Mouse (Mus musculus) layer of hippocampus, postnatal 25 days (tissue): ENCODE measurements at regions not wholly inside any gene's neighbourhood (a gene's known extent, or its start where the extent isn't known, plus 50 kb on each side); places are given as distances from the start of the nearest gene placed in this dataset.

Experiments
- DNase-seq, 2 experiments: peaks; one replicate each; pipeline ENCODE4 v3.0.0; 2022; ENCODE audit warnings: mixed read lengths in 2 of 2, low spot score in 1 of 2; ENCODE audit errors: extremely low spot score in 1 of 2

DNA sequence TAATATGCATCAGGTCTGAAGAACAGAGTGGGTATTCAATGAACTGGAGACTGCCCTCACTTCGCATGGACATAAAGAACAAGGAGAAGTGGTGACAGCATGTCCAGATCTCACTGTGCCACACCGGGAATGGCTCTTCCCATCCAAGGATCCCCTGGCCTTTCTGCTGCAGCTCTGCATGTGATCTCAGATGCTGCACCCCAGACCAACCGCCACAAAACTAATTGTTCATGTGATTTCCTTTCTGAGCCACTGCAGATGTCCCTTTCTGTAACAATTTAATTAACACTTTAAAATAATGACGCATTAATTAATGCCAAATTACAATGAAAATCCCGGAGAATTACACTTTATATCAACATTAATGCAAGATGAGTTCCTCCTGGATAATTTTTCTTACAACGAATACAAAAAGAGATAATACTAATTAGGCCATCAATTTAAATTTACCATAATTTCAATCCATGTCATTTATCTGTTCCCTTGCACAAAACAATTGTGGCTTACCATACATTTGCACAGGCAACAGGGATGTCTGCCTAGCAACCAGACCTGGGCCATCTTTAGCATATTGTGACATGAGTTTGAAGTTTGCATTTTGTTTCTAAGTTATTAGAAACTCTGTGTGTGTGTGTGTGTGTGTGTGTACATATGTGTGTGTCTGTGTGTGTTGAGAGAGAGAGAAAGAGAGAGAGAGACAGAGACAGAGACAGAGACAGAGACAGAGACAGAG is 630.9 kb upstream of the Pkn2 start:
- no peak for DNase-seq

DNA sequence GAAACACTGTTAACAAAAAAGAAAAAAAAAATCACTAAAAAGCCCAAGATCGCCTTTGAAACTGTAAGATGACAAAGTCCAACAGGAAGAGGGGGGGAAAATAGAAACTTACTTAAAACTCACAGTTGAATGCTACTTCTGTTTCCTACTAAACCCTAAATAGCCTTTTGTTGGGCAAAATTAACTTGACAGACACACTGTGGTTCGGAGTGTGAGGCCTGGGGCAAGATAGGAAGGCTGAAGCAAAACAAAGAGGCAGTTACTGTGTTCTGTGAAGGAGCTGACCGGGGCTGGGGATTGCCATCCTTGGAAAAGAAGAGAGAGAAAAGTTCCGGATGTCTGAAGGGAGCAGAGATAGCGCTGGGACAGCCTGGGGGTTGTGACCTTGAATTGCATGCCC is 627.7 kb upstream of the Pkn2 start:
- no peak for DNase-seq

DNA sequence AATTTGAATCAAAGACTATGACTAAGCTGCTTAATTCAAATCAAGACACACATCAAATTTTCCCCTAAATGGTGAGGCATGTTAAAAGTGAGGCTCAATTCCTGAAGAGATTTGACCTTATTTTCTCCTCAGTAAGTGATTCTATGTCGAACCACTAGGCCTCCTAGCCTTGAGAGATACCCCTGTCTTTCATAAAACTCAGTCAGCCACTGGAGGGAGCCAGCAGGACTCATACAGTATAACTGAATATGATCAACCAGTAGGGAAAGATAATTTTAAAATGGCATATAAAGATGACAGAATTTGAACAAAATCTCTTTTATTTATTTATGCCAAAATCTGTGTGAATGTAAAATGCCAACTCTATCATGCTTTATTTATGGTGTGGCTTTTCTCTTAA is 626.5 kb upstream of the Pkn2 start:
- peak in 1 of 2 experiments; percentile 63 for DNase-seq

DNA sequence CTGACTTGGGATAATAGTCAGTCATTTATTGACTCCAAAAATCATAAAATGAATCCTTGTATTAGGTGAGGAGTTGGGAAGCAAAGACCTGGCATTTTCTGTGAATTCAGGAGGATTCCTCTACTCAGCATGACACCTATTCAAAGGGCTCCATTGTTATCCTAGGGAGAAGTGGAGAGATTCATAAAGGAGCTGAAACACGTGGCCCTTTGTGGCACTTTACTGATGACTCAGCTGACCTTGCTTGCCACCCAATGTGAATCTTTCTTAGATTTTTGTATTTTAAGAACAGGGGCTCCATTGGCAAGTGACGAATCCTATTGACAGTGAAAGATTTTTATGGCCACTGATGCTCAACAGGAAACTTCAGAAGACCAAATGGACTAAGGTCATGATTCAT is 619.2 kb upstream of the Pkn2 start:
- no peak for DNase-seq

DNA sequence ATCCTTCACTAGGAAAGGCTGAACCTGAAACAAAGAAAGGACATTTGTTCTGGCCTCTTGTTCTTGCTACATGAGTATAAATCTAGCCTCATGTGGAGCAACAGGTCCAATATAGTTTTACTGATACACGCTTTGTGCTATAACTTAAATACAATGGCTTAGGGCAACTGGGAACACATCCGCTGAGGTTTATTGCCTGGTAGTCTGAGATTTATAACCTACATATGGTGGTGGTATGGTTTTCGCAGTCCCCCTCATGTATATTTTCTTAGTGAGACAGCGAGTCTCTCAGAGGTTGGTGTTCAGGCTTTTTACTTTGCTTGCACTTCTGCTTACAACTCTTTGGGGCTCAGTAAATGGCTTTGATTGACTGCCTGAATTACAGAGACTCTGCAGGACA is 613.6 kb upstream of the Pkn2 start:
- no peak for DNase-seq

DNA sequence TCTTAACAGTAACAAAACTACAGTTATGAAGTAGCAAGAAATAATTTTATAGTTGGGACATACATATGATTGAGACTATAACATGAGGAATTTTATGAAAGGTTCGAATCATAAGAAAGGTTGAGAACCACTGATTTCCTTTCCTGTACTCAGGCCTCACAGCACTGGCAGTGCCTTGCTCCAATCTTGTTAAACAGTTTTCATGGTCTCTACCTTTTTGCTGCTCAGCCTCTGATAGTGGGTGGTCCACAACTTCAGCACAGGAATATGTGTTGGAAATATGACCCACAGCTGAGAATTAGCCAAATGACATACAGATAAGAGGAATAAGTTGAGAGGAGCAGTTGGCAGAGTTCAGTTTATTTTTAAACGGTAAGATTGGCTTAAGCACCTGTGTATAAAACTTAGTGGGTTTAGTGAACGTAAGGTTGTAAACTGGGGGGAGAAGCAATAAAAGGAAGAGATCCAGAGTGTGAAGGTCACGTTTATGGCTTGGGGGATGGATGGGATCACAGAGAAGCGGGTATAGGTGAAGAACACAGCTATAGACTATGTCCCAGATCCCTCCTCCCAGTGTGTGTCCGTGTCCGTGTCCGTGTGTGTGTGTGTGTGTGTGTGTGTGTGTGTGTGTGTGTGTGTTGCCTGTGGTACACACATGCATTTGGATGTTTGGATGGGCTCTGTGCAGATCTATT is 596.3 kb upstream of the Pkn2 start:
- DNase-seq, result no peak

DNA sequence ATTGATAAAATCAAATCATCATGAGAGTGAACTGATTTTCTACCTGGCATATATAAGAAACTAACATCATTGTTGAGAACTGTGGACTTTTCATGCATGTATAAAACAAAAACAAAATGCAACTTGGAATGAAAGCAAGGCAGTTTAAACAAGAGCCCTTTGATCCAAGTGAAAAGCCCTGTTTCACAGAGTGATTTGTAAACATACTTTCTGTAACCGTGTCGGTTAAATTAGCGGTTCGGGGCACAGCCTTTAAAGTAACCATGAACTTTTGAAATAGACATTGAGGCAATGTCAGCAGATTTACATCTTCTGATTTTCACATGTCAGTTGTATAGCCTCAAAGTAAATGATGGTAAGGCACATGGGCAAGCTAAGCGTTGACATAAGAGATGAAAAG is 593.7 kb upstream of the Pkn2 start:
- no peak for DNase-seq

DNA sequence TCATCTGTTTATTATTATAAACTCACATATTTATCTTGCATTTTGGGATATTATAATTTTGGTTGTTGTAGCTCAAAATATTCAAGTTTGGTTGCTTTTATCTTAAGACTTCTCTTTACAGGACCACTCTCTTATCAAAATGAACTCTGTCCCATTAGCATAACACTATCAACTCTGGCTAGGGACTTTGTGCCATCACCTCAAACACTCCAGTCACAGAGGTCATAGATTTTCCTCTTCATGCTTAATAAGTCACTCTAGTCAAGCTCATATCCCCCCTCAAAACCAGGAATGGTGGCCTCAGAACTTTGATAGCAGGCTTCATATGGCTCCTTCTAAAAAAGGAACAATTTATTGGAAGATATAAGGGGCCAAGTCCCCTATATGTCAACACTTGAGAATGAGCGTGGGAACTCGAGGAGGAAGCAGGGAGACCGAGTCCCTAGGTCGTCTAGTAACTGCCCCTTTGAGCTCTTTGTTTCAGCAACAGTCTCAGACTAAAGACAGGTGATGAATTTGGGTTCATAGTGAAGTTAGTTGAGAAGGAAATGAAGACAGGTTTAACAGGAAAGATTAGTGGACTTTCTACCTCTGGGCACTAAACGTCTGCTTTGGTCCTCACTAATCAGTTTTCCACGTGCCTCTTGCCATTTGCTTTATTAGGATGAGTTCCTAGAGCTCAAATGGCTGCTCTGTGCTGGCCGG is 565.4 kb upstream of the Pkn2 start:
- DNase-seq, result no peak

DNA sequence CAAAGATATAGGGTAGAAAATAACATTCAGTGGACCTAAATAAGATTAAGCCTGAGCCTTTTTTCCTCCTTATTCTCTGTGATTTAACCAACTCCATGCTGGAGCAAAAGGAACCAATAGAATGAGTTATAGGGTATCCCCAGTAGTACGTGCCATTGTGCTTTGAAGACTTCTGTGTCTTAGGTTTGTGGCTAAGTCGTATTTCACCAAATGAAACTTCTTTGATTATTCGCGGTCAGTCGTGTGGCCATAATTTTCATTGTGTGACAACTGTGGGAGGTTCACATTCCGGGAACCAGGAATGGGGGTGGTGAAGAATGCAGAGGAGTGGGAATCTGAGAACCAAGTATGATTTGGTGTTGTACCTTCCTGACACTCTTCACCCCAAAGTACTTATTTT is 535.6 kb upstream of the Pkn2 start:
- DNase-seq, result no peak

DNA sequence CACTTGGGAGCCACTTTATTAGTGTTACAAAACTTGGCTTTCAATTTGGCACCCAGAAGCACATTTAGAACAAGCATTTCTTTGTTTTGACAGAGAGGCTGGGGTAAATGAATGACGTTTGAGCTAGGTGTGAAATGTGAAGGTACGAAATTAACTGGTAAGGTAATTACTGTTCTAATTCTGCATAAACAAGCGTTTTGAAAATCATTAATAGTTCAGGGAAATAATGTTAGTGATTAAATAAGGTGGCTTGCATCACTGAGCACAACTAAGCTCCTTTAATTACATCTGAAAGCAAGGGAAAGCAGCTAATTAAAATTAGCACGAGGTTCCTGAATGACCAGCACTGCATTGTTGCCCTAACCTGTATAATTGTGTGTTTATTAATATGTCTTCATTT is 529.9 kb upstream of the Pkn2 start:
- DNase-seq, result no peak

DNA sequence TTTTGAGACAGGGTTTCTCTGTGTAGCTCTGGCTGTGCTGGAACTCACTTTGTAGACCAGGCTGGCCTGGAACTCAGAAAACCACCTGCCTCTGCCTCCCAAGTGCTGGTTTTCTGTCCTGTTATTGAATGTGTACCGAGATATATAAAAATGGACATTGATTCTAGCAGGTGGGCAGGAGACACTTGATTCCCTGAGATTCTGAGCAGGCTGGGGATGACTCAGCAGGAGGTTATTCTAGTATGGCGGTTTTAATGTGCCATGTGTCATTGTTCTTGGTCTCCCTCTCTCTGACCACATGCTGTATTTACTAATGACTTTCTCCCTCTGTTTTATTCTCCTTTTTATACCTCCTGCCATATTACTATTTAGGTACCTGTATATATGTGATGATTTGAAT is 517.2 kb upstream of the Pkn2 start:
- no peak for DNase-seq

DNA sequence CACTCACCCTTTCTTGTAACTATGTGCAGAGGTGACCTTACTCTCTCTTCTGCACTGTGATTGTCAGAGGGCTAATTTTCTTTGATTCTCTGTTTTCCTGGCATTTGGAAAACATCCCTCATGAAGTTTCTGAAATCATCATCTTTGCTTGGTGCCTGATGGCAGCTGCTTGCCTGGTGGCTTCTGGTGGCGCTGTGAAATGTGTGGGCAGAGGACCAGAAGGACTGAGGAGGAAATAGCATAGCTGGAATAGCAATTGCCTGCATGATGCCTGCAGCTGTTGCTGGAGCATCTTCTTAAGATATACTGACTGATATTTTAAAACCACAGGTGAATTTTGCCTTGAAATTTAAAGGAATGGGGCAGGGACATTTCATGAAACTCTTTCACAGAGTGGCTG is 502.6 kb upstream of the Pkn2 start:
- DNase-seq, result no peak

DNA sequence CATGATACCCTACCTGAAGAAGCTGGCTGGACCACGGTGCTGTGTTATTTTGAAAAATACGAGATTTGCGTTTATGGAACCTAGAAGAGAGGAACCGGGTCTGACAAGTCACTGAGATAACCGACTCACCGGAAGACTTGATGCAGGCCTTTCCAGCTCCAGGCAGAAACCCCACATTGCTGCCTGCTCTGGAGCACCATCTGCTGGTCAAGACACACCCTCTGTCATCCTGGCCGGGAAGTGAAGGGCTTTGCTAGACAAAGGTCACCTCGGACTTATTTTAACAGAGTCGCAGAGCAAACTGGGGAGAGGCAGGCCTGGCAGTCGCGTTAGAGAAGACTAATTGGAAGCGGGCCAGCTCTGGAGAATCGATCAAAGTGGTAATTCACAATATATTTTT is 497.4 kb upstream of the Pkn2 start:
- peak; percentile 51 to 68 for DNase-seq

DNA sequence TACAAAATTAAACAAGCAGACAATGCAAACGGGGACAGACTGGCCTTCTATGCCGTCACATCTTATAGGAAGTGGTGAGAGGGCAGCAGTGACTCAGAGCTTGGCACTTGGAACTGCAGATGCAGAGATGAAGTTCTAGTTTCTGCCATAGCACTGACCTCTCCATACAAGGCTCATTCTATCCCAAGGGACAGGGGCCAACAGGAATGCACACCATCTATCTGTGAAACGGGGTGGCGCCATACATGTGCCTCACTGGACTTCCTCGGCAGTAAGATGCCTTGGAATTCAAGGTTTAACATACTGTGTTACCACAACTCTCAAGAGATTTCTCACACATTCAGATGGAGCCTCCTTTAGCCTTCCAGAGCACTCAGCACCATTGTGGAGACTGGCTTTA is 495.6 kb upstream of the Pkn2 start:
- DNase-seq, result no peak

DNA sequence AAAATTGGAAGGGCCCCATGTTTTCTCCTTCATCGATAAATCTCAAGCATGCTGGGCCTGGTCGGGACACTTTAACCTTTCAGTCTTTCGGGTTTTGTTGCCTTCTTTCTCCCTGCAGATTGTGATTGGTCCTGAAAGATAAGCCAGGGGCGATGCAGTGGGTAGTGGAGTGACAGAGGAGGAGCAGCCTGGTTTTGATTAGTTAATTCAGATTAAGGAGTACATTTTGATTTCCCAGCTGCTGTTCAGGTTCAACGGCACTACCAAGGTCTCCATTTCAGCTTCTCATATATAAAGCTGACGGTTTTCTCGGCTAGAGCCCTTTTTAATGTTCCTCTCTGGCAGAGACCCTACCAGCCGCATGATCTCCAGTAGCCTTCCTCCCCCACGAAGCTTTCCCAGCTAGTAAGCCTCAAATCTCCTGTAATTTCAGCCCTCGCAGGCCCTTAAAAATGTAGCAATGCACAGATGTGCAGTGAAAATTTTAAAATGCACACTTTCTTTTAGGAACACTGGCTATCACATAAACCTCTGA is 493.8 kb upstream of the Pkn2 start:
- DNase-seq, result no peak

DNA sequence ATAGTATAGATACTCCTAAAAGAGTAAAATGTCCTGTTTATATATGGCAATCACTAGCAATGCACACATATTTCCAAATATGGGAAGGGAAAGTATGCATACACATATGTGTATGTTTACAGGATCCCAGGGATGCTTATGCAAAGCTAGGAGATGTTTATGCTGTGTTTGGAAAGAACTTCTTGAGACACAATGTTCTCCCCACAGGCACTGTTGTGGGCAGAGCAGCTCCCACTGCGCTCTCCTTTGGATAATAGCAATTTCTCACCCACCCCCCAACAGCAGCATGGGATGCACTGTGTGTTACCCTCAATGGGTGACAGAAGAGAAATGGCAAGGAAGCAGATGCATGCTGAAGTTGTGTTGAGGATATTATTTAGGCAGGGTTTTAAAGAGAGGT is 491.7 kb upstream of the Pkn2 start:
- no peak for DNase-seq

DNA sequence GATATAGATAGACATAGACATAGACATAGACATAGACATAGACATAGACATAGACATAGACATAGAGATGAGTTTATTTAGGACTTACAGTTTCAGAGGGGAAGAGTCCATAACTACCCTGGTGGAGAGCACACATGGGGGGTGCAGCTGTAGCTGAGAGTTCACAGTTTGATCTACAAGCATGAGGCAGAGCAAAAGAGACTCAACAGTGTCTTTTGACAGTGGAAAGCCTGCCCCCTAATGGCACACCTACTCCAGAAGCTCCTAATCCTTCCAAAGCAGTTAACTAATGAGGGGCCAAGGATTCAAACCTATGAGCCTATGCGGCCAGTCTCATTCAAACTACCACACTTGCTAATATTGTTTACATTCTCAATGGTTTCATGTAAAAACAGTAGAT is 487.2 kb upstream of the Pkn2 start:
- DNase-seq, result no peak

DNA sequence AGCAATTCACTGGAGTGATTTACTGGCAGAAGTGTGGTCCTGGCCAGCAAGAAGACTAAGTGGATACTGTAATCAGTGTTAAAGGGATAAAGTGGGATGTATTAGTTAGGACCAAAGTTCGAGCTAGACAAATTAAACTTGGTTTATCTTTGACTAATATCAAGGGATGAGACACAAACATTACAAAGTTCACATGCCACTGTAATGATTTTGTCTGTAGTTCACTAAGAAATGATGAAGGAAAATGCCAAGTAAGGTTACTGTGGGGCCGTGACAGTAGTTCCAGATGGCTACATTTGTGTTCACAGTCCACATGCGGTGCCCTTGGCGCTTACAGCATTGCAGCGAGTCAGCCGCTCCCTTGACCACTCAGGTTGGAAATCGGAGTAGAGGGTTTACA is 458.2 kb upstream of the Pkn2 start:
- no peak for DNase-seq

DNA sequence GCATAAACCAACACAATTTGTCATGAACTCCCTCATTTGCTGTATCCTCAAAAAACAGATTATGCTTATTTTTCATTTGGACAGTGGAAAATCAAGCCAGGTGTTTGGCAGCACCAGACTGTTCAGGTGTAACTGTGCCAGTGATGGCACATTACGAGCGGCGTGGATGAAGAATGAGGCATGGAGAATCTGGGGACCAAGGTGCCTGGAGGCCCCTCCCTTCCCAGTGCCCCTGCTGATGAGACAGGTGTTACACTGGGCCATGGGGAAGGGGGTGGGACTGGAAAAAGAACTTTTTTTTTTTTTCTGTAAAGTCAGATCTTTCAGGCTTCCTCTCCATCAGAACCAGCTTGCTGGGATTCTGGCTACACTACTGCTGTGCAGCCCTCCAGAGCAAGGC is 451.5 kb upstream of the Pkn2 start:
- no peak for DNase-seq

DNA sequence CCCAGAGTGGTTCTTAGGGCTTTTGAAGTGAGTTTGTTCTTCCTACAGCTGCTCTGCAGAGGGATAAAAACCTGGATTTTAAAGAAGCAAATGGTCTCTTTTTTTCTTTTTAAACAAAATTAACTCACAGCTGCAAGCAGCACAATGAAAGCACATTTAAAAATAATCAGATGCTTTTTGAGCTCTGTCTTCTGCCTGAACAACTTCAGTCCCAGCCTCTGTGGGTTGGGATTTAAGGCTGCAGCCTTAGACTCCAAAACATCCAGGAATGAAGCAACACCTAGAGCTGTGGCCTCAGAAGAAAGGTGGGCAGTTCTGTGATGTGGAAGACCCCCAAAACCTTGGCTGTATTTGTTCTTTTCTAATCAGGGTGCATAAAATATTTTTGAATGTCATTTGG is 446.7 kb upstream of the Pkn2 start:
- no peak for DNase-seq

DNA sequence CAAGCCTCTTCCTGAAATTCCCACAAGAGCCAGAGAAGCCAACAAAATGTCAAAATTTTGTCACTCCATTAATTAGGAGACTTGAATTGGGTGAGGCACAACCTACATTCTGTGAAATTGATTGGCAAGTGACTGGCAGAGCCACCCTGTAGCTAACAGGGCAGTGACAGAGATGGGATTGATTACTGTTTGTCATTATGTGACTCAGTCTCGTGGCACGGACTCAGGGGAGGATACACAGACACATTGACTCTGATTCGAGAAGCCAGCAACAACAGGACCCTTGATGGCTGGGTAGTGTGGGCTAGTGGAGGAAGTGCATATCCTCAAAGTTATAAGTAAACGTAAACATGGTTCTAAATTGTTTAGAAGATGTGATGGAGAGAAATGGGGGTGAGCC is 445.8 kb upstream of the Pkn2 start:
- no peak for DNase-seq

DNA sequence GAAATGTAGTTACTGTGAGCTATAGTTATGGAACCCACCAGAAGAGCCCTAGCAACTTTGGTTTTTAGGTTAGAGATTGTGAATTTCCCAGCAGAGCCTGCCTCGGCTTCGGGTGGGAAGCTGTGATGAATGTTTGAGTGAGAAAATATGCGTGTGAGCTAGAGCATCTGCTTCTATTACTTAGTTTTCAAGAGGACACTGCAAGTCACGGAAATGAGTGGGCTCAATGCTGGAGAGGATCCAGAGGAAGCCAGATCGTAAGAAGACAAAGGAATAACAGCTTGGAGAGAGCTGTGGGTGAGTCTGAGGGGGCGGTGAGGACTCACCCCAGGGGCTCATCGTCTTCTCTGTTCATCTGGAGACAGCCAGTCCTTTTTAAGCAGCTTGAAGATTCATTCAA is 434.7 kb upstream of the Pkn2 start:
- peak; percentile 21 to 24 for DNase-seq
